Mouse (Mus musculus): ENCODE results near the gene Saxo2.

The Saxo2 gene

DNA sequence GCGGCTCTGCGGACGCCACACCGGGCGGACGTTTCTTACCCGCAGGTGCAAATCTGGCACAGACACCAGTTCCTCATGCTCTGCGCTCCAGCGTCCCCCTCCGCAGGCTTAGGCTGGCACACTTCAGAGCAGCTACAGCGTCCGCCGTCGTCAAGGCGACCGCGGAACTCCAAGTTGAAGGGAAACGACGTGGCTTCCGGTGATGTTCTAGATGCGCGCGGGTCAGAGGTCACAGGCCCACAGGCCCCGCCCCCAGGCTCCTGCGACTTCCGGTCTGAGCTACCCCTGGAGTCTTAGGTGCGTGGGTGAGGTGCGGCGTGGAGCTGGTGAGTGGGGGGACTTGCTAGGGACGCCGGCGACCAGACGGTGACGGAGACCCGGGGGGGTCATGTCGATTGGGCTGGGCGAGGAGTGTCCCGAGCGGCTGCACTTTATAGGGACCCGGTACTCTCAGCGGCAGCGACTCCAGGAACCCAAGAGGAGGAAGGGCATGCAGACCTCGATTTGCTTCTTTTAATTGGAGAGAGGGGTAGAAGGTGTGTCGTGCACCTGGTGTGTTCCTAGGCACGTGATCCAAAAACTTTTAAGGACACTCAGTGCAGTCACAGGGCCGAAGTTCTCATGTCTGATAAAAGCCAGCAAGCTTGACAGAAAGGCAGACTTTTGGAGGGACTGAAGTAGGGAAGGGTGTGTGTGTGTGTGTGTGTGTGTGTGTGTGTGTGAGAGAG is at the start of gene Saxo2, which contains the start of gene Efl1:
Saxo2 (minus strand) TSS at position 176 of the 728 bp plus-strand sequence.
Efl1 (plus strand) TSS at position 262 of the 728 bp plus-strand sequence.
- DNase-seq (ENCODE audit: low read depth) = peak; percentile 87

- peak; percentile 14 for DNase-seq (ENCODE audit: low read depth)
These were observed 49.3 kb upstream of the Saxo2 start for GRCm38 (mm10) chr7:82697668-82698067.

DNA sequence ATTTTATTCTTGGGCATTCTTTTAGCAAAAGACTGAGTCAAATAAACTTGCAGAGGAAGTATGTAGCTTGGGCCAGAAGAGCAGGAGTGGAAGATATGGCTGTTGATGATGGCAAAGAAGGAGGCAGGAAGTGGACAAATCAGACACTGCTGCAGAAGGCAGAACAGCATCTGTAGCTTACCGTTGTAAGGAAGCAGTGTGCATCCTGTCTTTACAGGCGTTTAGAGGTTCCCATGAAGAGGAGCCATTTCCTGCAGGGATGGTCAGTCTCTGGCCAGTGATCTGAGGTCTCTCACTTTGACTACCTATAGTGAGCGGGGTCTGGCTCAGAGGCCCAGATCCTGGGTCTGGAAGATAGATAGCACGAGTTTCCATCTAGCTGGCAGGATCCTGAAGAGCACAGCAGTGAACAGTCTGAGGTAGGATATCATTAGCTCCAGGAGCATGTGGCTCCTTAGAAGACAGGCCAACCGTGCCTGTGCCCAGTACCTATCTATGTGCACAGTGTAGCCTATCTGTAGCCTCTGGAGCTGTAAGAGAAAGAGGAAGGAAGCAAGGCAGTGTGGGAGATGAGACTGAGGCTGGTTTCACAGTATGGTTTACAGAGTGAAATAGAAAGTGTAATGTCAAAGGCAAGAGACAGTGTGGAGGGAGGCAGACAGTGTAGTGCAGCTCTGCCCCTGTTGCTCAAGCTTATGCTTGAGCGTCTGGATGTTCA is 42.9 kb upstream of the Saxo2 start:
- DNase-seq (ENCODE audit: low read depth) = no peak

DNA sequence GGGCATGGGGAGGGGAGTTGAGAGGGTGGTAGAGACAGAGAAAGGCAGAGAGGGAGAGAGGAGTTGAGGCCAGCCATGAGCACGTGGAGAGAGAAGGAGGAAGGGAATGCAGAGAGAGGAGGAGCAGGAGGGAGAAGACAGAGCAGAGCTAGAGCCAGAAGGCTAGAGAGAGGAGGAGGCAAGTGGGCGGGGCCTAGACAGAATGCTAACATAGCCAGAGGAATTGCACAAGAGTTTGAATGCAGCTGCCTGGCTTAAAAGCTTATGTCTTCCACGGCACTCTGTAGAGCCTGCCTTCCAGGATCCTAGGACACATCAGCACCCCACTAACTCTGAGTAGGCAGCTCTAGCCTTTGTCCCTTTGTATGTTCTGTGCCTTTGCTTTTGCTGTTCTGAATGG is 40.4 kb upstream of the Saxo2 start:
- no peak for DNase-seq (ENCODE audit: low read depth)

GRCm38 (mm10) chr7:82679901-82680300 is 31.6 kb upstream of the Saxo2 start:
- no peak for DNase-seq (ENCODE audit: low read depth)

- DNase-seq (ENCODE audit: low read depth) = no peak
These were observed 28.5 kb upstream of the Saxo2 start for GRCm38 (mm10) chr7:82676834-82677233.

DNA sequence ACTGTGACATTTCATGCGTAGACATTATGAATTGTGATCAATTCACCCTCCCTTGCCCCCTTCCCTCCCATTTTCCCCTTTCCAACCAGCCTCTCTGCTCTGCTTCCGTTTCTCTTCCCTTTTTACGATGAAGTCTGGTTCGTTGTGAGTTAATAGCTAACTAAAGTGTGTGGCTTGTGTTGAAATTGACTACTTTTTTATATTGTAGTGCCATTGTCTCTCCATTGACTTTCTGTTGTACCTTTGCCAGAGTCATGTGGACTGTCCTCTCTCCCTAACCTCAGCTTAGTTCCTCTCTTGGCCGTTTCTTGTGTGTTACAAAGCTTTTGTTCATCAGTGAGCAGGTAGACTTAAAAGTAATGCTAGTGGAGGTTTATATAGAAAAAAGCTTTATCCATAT is 27.7 kb upstream of the Saxo2 start:
- no peak for DNase-seq (ENCODE audit: low read depth)

- no peak for DNase-seq (ENCODE audit: low read depth)
These were observed 16.3 kb upstream of the Saxo2 start for GRCm38 (mm10) chr7:82664604-82665003.

DNA sequence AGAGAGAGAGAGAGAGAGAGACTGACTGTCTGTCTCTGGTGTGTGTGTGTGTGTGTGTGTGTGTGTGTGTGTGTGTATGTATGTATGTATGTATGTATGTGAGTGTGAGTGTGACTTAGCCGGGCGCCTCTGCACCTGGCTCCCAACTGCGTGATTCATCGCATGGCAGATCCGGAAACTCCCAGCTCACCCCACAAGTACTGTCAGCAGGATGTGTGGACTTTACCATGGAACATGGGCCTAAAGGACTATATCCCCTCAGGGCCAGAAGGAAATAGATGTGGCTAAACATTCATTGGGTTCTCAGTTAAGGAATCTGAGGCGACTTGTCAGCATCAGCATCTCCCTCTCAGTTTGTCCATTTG is 735 bp upstream of the Saxo2 start:
- DNase-seq (ENCODE audit: low read depth) = peak; percentile 17

DNA sequence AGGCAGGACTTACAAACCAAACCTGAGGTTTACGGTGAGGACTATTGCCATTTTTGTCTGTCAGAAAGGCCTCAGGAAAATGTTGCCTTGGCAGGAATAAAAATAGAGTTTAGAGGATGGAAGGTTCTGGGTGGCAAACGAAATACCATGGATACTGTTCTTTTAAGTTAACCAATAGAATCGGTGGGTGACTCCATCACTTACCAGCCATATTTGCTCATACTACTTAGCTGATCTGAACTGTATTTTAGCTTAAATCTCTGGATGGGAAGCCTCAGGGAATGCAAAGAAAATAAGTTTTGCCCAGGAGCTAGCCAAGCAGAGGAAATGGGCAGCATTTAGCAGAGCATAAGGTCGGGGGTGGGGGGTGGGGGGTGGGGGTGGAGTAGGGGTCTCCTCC is 419 bp downstream of the Saxo2 start:
- no peak for DNase-seq (ENCODE audit: low read depth)

DNA sequence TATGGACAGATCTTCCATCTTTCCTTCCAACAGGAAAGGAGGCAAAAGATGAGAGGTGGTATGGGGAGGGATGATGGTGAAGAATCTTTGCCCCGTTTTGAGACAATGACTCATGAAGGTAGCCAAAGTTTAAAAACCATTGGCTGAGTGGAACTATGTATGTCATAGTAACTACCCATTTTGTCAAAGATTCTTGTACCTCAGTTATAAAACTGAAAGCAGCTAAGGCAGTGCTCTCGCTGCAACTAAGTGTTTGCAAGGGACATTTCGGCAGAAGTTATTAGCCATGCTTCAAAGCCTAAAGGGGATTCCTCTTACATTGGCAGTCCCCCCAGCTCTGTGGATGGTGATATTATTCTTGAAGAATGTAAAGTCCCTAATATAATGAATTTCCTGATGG is 1.1 kb downstream of the Saxo2 start:
- DNase-seq (ENCODE audit: low read depth) = no peak

- DNase-seq (ENCODE audit: low read depth) = peak; percentile 21
These were observed 23.0 kb downstream of the Saxo2 start for GRCm38 (mm10) chr7:82625342-82625741.

DNA sequence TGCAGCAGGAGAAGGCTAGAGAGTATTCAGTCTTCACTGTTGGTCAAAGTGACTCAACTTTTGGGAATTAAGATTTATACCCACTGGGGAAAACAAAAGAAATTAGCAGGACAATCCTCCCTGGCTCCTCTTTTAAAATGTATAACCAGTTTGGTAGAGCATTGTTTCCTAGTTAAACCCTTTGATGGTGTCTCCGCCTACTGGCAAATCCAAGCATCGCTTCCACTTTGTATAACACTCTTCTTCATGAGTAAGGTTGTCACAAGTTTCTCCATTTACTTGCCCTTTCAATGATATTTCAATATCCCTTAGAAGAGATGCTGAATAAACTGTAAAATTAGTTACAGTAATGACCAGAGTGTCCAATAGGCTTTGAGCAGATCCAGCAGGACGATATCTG is 38.7 kb downstream of the Saxo2 start:
- no peak for DNase-seq (ENCODE audit: low read depth)

DNA sequence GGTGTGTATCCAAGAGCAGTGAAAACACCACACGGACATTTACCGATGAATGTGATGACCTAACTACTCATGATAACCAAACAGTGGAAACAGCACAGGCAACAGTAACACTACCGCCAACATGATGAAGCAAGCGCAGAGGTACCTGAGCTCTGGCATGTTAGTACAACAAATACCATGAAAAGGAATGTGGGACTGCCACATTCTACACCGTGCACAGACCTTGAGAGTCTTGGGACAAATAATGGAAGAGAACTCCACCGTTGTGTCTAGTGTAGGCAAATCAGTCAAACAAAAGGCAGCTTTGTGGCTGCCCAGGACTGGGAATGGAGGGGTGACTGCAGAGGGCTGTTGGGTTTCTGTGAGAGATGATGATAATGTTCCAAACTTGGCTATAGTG is 42.9 kb downstream of the Saxo2 start:
- no peak for DNase-seq (ENCODE audit: low read depth)

GRCm38 (mm10) chr7:82602008-82602407 is 46.3 kb downstream of the Saxo2 start:
- DNase-seq (ENCODE audit: low read depth) = no peak

- no peak for DNase-seq (ENCODE audit: low read depth)
These were observed 57.4 kb downstream of the Saxo2 start for GRCm38 (mm10) chr7:82590931-82591330.

Measured in c-Kit-positive CD71-positive TER-119-negative erythroid progenitor cells, embryonic 14.5 days (primary cell).